Mouse (Mus musculus): ENCODE data around the gene H3f3a. TPM values are rescaled to one million over a fixed set of nuclear protein-coding genes. Genes with fewer than 3 reads are reported as not detected.

Gene H3f3a
- polyA plus RNA-seq, 1 experiment from 2014 or later = 1,618 TPM

GRCm38 (mm10) chr1:180768334-180769168 is 45.2 kb downstream of the H3f3a start:
- H3K27ac ChIP-seq = peak overlapping the region; percentile 66
- peak overlapping the region; percentile 56 for H3K4me3 ChIP-seq
- peak overlapping the region; percentile 87 for H3K4me2 ChIP-seq
- H3K9me3 ChIP-seq (replicated peaks) = no peaks in the 10 kb centered on the region
- 3% methylated on average over 37 of the region's 37 CpGs for WGBS
- H3K36me3 ChIP-seq = no peaks in the 10 kb centered on the region
- ATAC-seq (replicated peaks; ENCODE audit: insufficient number of reproducible peaks, insufficient read depth, low FRiP score, low read depth) = peak; percentile 83
- H3K27me3 ChIP-seq = no peaks in the 10 kb centered on the region
- peak overlapping the region; percentile 51 for H3K9ac ChIP-seq
- H3K4me1 ChIP-seq (replicated peaks) = peaks cover 20% of the 10 kb centered on the region

DNA sequence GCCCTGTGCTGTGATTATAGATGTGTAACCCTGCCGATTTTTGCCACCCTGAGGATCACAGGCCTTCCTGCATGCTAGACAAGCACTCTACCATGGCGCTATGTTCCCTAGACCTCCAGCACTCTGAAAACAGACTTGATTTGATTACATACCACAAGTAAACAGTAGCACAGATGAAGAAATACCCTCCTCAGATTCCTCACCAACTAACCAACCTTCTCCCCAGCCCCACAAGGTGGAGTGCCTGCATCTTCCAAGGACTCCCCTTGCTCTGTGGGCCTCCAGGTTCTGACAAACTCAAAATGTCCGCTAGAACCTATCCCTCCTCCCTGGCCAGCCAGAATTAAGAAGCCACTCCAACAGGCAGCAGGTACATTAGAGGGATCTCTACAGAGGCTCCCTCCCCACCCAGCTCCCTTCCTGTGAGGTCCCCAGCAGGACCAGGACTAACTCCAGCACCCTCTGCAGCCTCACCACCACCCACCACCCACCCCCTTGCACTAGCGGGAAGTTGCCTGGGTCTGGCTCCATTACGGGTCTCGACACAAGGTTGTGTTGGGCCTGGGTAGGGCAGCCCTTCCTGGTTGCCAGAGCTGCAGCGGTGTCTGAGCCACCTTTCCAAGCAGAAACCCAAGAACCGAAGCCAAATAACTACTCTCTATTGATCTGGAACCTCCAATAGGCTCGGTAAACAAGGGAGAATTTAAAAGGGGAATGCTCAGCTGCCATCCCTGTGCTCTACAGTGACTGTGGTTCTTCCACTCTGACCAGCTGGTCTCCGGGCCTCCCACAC is 46.0 kb downstream of the H3f3a start:
- Histone ChIP-seq H3K9ac (peak overlapping the region; percentile 51), H3K27ac (peak overlapping the region; percentile 66), H3K36me3 (no peaks in the 10 kb centered on the region), H3K9me3 (replicated peaks) (no peaks in the 10 kb centered on the region), H3K4me1 (replicated peaks) (peaks cover 26% of the 10 kb centered on the region), H3K4me2 (peak overlapping the region; percentile 87), H3K27me3 (0 out of 2 replicates have a peak, but pooled peaks cover under 1% of the 10 kb centered on the region), H3K4me3 (peak overlapping the region; percentile 56)
- ATAC-seq (replicated peaks; ENCODE audit: insufficient number of reproducible peaks, insufficient read depth, low FRiP score, low read depth) = 0 out of 2 replicates have a peak, but pooled peaks have one; percentile 20
- WGBS = 18% methylated on average over 10 of the region's 10 CpGs

GRCm38 (mm10) chr1:180766557-180766956 is 47.2 kb downstream of the H3f3a start:
- Histone ChIP-seq H3K36me3 (no peaks in the 10 kb centered on the region), H3K9me3 (replicated peaks) (no peaks in the 10 kb centered on the region), H3K27me3 (0 out of 2 replicates have a peak, but pooled peaks cover 3% of the 10 kb centered on the region), H3K4me3 (no peak overlapping the region), H3K9ac (no peak overlapping the region), H3K27ac (no peak overlapping the region), H3K4me2 (no peak overlapping the region), H3K4me1 (replicated peaks) (peaks cover 23% of the 10 kb centered on the region)
- WGBS = 49% methylated on average over 5 of the region's 5 CpGs
- no peak for ATAC-seq (replicated peaks; ENCODE audit: insufficient number of reproducible peaks, insufficient read depth, low FRiP score, low read depth)

DNA sequence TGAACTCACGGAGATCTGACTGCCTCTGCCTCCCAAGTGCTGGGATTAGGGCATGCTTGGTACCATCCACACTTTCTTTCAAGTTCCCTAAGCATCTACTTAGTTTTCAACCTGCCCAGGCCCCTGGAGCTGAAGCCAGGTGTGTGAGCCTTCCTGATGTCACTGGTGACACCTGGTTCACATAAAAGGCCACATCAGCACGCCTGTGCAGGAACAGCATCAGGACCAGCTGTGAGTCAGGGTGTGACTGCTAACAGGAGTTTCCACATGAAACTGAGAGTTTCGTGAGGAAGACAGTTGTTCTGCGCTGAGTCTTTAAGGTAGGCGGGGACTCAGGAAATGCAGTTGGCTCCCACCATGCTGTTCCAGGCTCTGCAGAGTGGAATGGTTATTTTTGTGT is 48.4 kb downstream of the H3f3a start:
- 82% methylated on average over 5 of the region's 5 CpGs for WGBS
- peaks cover 22% of the 10 kb centered on the region for H3K4me1 ChIP-seq (replicated peaks)
- no peak overlapping the region for H3K27ac ChIP-seq

DNA sequence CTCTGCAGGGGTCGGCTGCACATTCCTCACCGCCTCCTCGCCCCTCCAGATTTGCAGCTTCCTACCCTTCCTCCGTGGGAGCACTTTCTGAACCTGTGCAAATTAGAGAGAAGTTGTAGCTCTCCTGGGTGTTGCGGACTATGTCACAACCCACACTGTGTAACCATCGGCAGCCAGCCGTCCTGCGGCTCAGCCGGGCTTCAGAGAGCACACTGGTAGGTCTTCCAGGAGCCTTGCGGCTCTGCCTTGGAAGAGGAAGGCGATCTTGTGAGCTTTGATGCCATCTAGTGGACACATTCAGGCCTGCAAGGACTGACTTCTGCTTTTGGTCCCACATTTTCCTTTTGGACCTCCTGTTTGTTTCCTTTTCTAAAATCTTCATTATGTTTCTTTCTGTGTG is 49.9 kb downstream of the H3f3a start:
- Histone ChIP-seq H3K9me3 (replicated peaks) (no peaks in the 10 kb centered on the region), H3K9ac (peak overlapping the region; percentile 51), H3K4me2 (peak overlapping the region; percentile 89), H3K4me3 (peak overlapping the region; percentile 48), H3K27me3 (0 out of 2 replicates have a peak, but pooled peaks cover 3% of the 10 kb centered on the region), H3K36me3 (no peaks in the 10 kb centered on the region), H3K4me1 (replicated peaks) (peaks cover 20% of the 10 kb centered on the region), H3K27ac (no peak overlapping the region)
- peak; percentile 56; the same call in 1 of the 2 replicates for ATAC-seq (replicated peaks; ENCODE audit: insufficient number of reproducible peaks, insufficient read depth, low FRiP score, low read depth)
- WGBS = 3% methylated on average over 11 of the region's 11 CpGs

More for the DNA sequence above, 48.4 kb downstream of the H3f3a start:
- Histone ChIP-seq H3K27me3 (0 out of 2 replicates have a peak, but pooled peaks cover 3% of the 10 kb centered on the region), H3K9me3 (replicated peaks) (no peaks in the 10 kb centered on the region), H3K4me3 (no peak overlapping the region), H3K4me2 (no peak overlapping the region), H3K36me3 (no peaks in the 10 kb centered on the region), H3K9ac (no peak overlapping the region)
- ATAC-seq (replicated peaks; ENCODE audit: insufficient number of reproducible peaks, insufficient read depth, low FRiP score, low read depth) = no peak

- WGBS = 13% methylated on average over 14 of the region's 14 CpGs
- ATAC-seq (replicated peaks; ENCODE audit: insufficient number of reproducible peaks, insufficient read depth, low FRiP score, low read depth) = no peak
Measured at GRCm38 (mm10) chr1:180763307-180763706, 50.4 kb downstream of the H3f3a start.

DNA sequence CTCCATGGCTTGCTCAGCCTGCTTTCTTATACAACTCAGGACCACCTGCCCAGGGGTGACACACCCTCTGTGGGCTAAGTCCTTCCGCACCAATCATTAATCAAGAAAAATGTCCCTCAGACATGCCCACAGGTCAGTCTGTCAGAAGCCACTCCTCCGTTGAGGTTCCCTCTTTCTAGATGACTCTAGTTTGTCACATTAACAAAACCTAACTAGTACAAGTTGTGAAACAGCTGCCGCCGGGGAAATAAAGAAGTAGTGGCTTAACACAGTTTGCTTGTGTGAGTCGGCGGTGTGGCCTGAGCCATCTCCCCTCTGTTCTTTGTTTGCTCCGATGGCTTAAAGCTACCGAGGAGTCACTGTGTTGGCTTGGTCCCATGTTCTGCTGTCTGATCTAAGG is 51.1 kb downstream of the H3f3a start:
- H3K36me3 ChIP-seq = no peaks in the 10 kb centered on the region
- H3K27ac ChIP-seq = no peak overlapping the region
- H3K4me3 ChIP-seq = peak overlapping the region; percentile 48; the same call in 1 of the 2 replicates
- 0 out of 2 replicates have a peak, but pooled peaks cover 3% of the 10 kb centered on the region for H3K27me3 ChIP-seq
- peaks cover 13% of the 10 kb centered on the region for H3K4me1 ChIP-seq (replicated peaks)
- no peak for ATAC-seq (replicated peaks; ENCODE audit: insufficient number of reproducible peaks, insufficient read depth, low FRiP score, low read depth)
- no peak overlapping the region for H3K4me2 ChIP-seq
- no peaks in the 10 kb centered on the region for H3K9me3 ChIP-seq (replicated peaks)
- H3K9ac ChIP-seq = no peak overlapping the region
- 72% methylated on average over 8 of the region's 8 CpGs for WGBS

More at GRCm38 (mm10) chr1:180763307-180763706, 50.4 kb downstream of the H3f3a start:
- H3K9ac ChIP-seq = peak overlapping the region; percentile 51
- H3K4me1 ChIP-seq (replicated peaks) = peaks cover 16% of the 10 kb centered on the region
- peak overlapping the region; percentile 48 for H3K4me3 ChIP-seq
- no peak overlapping the region for H3K27ac ChIP-seq
- 0 out of 2 replicates have a peak, but pooled peaks cover 3% of the 10 kb centered on the region for H3K27me3 ChIP-seq
- peak overlapping the region; percentile 89 for H3K4me2 ChIP-seq
- H3K9me3 ChIP-seq (replicated peaks) = no peaks in the 10 kb centered on the region
- no peaks in the 10 kb centered on the region for H3K36me3 ChIP-seq

GRCm38 (mm10) chr1:180762180-180762579 is 51.6 kb downstream of the H3f3a start:
- ATAC-seq (replicated peaks; ENCODE audit: insufficient number of reproducible peaks, insufficient read depth, low FRiP score, low read depth) = no peak
- 72% methylated on average over 11 of the region's 11 CpGs for WGBS
- Histone ChIP-seq H3K4me1 (replicated peaks) (peaks cover 10% of the 10 kb centered on the region), H3K36me3 (no peaks in the 10 kb centered on the region), H3K4me3 (no peak overlapping the region), H3K4me2 (no peak overlapping the region), H3K9me3 (replicated peaks) (no peaks in the 10 kb centered on the region), H3K9ac (no peak overlapping the region), H3K27ac (no peak overlapping the region), H3K27me3 (0 out of 2 replicates have a peak, but pooled peaks cover 3% of the 10 kb centered on the region)

- WGBS = 91% methylated on average over 7 of the region's 7 CpGs
Measured at GRCm38 (mm10) chr1:180757956-180758520, 55.7 kb downstream of the H3f3a start.

DNA sequence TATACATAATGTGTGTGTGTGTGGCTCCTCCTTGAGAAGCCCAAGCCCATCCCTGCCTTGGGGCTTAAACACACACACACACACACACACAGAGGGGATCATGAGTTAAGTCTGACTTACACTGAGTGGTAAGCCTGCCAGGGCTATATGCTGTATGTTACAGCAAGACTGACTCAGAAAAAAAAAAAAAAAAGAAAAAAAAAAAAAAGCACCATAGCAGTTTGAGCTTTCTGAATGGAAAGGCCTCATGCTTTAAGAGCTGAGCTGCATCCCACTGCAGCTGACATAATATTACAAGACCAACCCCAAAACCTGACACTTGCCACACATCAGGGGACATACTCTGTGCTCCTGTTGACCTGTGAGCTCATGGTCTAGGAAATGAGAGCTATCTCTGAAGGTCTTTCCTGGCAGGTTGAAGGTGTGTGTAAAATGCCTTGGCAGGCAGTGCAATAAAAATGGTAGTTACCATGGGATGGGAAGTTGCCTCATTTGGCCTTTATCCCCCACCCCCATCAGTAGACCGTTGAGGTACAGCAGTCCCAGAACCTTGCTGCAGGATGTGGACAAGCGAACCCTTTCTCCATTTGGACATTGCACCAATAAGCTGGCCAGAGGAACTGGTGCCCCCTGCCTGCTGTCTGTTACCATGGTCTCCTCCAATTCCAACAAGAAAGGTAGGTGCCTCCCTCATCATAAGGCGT is 56.3 kb downstream of the H3f3a start:
- Histone ChIP-seq H3K4me2 (no peak overlapping the region), H3K27ac (no peak overlapping the region), H3K9ac (no peak overlapping the region), H3K36me3 (peaks cover 17% of the 10 kb centered on the region), H3K4me1 (replicated peaks) (no peaks in the 10 kb centered on the region), H3K27me3 (no peaks in the 10 kb centered on the region), H3K4me3 (no peak overlapping the region), H3K9me3 (replicated peaks) (no peaks in the 10 kb centered on the region)
- 84% methylated on average over 3 of the region's 3 CpGs for WGBS
- no peak for ATAC-seq (replicated peaks; ENCODE audit: insufficient number of reproducible peaks, insufficient read depth, low FRiP score, low read depth)

More at GRCm38 (mm10) chr1:180757956-180758520, 55.7 kb downstream of the H3f3a start:
- 0 out of 2 replicates have a peak, but pooled peaks cover 3% of the 10 kb centered on the region for H3K27me3 ChIP-seq
- H3K9me3 ChIP-seq (replicated peaks) = no peaks in the 10 kb centered on the region
- peaks cover 11% of the 10 kb centered on the region for H3K36me3 ChIP-seq
- H3K27ac ChIP-seq = no peak overlapping the region
- no peak overlapping the region for H3K9ac ChIP-seq
- peaks cover 1% of the 10 kb centered on the region for H3K4me1 ChIP-seq (replicated peaks)
- H3K4me2 ChIP-seq = no peak overlapping the region
- H3K4me3 ChIP-seq = no peak overlapping the region
- no peak for ATAC-seq (replicated peaks; ENCODE audit: insufficient number of reproducible peaks, insufficient read depth, low FRiP score, low read depth)
